Mouse (Mus musculus) kidney, adult 2 months (tissue): Measurements from ENCODE around the gene E130308A19Rik.

Source experiments
- CTCF ChIP-seq: fragments of 200-500 bp; conservative IDR thresholded peaks from 2 replicates; pipeline ENCODE4 v1.5.1; 2011; ENCODE audit warnings: low read depth, mild to moderate bottlenecking, control low read depth, low read length, moderate library complexity, mixed read lengths; ENCODE audit not compliant: insufficient read depth, insufficient read length
- POLR2A ChIP-seq: fragments of 200-500 bp; IDR thresholded peaks from one replicate; pipeline ENCODE4 v1.6.1; 2011; ENCODE audit warnings: low read depth, low read length, control low read depth

GRCm38 (mm10) chr4:59699014-59699792, 73.2 kb downstream of the E130308A19Rik start:
- TF ChIP-seq CTCF: no peak
- TF ChIP-seq POLR2A: no peak
